Mouse (Mus musculus) MEL-GATA-1-ER (cell line): Measurements from ENCODE around the gene Syngr4.
A peak's percentile ranks its signal among the peaks of the same experiment; 100 is the strongest.
"Not testable (repeated sequence)": the region's sequence is repeated elsewhere in the genome, so short reads cannot be mapped to it uniquely, and the experiment has no call there.

ENCODE experiments used
- DNase-seq: peaks from one replicate; pipeline ENCODE4 v3.0.0-alpha.2; 2012; ENCODE audit warnings: low read depth; ENCODE audit errors: extremely low read depth

Gene Syngr4

DNA sequence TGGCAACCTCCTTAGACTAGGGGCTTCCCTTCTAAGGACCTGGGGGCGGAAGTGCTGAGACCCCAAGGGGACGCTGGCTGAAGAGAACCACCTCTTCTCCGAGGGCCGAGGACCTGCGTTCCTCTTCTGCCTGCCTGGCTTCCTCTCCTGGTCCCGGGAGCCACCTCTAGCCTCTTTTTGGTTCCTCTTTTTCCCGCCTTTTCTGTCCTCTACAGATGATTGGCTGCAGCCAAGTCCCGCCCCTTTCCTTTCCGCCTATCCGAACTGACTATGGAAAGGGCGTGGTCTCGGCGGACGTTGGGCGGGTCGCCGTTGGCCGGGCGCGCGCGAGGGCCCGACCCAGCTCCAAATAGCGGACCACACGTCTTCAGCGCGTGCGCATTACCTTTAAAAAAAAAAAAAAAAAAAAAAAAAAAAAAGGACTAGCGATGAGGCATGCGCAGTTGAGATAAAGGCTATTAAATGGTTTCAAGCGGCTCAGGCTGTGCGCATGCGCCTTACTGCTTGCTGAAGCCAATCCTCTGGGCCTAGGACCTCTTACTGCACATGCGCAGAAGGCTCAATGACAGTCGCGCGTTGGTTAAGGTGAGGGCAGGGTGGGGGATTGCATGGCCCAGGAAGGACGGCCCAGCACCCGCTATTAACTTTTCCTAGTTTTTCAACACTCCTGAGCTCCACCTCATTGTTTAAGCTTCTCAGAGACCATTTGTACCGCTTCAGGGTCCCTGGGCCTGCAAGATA lies at the start of gene Syngr4, which contains the start of gene Tmem143:
TSS of gene Syngr4 (minus strand) at position 198 of the 741 bp plus-strand sequence.
TSS of gene Tmem143 (plus strand) at position 425 of the 741 bp plus-strand sequence.
- peak; percentile 96 for DNase-seq

DNA sequence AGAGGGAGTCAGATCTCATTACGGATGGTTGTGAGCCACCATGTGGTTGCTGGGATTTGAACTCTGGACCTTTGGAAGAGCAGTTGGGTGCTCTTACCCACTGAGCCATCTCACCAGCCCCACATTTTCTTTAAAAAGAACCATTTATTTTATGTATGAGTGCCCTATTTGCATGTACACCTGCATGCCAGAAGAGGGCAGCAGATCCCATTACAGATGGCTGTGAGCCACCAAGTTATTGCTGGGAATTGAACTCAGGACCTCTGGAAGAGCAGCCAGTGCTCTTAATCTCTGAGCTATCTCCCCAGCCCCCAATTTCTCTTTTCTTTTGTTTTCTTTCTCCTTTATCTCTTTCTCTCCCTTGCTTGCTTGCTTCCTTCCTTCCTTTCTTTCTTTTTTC lies 46.8 kb upstream of the Syngr4 start:
- DNase-seq: not testable (repeated sequence)

GRCm38 (mm10) chr7:45941986-45942385 lies 45.5 kb upstream of the Syngr4 start:
- no peak for DNase-seq

GRCm38 (mm10) chr7:45939836-45940235 lies 43.3 kb upstream of the Syngr4 start:
- DNase-seq: no peak

GRCm38 (mm10) chr7:45935114-45935513 lies 38.6 kb upstream of the Syngr4 start:
- DNase-seq: peak; percentile 33

DNA sequence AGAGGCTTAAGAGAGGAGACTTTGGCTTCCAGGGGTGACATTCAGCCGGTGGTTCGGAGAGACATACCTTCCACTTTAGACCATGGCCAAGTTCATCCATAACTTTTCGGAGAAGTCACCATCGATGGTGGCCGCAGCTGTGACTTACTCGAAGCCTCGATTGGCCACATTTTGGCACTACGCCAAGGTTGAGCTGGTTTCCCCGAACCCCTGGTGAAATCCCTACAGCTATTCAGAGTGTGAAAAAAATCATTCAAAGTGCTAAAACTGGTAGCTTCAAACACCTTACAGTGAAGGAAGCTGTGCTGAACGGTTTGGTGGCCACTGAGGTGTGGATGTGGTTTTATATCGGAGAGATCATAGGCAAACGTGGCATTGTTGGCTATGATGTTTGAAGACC lies 37.3 kb upstream of the Syngr4 start:
- DNase-seq: not testable (repeated sequence)

- DNase-seq: no peak
Measured at GRCm38 (mm10) chr7:45929688-45930087, 33.2 kb upstream of the Syngr4 start.

GRCm38 (mm10) chr7:45928626-45929295 lies 32.2 kb upstream of the Syngr4 start:
- no peak for DNase-seq

DNA sequence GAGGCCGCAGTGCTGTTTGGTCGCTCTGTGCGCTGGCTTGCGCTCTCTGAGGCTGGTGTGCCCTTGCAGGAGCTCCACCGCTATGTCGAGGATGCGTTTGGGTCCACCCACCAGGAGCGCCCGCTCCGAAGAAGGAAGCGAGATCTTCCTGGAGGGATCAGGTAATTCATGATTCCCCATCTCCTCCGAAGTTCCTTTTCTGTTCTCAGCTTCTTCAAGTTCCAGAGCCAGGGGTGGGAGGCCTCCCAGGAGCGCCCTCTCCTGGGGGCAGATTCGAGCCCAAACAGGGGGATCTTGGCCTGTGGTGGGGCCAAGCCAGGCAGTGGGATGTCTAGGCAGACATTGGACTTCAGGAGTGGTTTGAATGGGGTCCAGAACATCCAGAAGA lies 27.9 kb upstream of the Syngr4 start:
- DNase-seq: no peak

DNA sequence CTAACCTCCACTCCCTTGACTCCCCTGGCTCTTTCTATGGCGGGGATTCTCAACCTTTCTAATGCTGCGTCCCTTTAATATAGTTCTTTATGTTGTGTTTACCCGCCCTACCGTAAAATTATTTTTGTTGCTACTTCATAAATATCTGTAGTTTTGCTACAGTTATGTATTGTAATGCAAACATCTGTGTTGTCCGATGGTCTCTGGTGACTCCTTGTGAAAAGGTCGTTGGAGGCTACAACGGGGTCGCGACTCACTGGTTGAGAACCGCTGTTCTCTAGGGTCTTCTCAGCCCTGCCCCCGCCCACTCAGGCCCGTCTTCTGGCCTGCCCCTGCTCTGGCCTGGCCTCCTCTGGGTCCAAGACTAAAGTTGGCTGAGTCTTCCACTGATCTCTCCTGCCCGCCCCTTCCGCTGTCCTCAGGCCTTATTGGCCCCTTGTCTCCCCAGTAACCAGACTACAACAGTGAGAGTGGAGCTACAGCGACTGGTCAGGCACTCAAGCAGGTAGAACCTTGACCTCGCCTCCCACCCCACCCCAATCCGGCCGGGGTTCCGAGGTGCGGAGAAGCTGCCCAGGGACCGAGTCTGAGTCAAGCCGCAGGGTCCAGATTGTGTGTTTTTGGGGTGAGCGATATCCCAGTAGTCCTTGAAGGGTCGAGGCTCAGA lies 27.4 kb upstream of the Syngr4 start, which contains the start of gene Ccdc114:
TSS of gene Ccdc114 (plus strand) at position 311 of the 667 bp plus-strand sequence.
- no peak for DNase-seq

DNA sequence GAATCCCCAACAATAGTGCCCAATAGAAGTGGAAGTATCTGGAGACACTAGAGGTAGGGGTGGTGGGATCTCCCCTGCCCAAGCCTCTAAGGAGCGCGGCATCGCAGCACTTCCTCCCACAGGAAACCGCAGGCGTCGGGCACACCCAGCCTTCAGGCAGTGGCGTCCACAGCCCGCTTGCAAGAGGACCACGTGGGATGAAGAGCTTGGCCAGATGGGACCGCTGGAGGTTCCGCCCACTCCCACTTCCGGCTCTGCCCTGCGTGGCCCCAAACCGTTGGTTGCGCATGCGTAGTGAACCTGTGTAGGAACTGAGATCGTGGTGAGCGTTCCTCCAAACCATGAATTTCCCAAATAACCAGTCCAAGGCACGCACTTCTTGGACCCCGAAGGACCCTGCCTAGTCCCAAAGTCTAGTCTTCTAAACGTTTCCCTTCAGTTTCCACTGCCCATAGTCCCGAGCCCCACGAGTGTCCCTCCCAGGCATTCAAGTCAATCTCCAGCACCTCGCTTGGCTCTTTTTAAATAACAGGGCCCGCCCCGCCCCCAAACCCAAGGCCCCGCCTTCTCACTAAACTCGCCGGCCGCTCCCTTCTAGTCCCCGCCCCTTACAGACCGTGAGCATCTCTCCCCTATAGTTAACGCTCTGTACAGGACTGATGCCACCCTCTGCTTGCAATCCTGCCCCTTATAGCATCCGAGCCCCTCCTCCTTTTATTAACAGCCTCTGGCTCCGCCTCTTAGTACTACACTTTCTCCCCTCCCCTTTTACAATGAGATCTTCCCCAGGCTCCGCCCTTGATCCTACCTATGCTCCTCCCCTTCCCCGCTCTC lies 26.6 kb upstream of the Syngr4 start:
- peak; percentile 96 for DNase-seq

DNA sequence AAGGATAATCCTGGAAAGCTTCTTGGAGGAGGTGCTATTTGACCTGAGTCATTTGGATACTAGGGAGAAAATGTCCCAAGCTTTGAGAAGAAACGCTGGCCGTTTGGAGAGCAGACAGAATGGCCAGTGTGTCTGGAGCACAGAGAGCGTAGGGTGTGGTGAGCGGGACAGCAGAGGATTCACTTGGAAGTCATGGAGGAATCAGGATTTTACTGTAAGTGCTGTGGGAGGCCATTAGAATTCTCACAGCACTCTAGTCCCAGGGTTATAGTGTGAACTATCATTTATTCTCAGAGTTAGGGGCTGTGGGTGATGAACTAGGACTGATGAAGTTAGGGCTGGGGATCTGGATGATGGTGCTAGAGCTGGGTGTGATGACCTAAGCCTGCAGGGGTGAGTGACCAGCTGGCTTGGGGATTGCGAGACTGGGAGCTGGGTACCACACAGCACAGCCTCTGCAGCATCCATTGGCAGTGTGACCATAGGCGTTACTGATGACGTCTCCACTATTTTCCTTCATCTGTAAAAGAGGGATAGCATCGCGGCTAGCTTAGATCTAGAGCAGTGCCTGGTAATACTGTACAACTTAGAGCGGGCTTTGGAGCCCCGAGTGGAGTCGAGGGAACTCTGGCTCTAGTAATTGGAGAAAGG lies 25.6 kb upstream of the Syngr4 start:
- no peak for DNase-seq

- DNase-seq: peak; percentile 88
Measured at GRCm38 (mm10) chr7:45921242-45921621, 24.7 kb upstream of the Syngr4 start, which contains the start of gene Emp3. Gene Emp3, minus strand, starts transcription at chr7:45921404.

GRCm38 (mm10) chr7:45920583-45921241 lies 24.2 kb upstream of the Syngr4 start:
- no peak for DNase-seq

GRCm38 (mm10) chr7:45919761-45920160 lies 23.2 kb upstream of the Syngr4 start:
- DNase-seq: no peak

DNA sequence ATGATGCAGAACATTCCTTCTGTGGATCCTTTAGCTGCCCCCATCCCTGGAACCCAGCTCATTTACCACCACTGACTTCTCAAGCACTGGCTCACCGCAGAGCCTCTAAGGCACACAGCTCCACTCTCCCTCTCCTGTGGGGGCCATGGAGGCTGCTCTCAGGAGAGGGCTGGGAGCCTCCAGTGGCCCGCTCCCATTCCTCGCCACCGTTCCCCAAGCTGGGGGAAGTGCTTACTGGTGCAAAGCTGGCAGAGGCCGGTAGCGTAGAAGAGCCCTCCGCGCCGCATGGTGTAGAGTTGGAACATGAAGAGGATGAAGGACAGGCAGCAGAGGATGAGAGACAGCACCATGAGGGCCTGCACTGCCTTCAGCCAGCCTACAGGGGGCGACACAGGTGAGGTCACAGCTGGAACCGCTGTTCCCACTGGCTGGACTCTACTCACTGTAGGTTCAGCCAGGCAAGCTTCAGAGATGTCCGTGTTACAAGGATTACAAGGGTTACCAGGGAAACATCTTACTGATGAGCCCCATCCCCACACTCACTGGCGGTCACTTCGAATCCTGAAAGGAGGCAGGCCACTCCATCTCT lies 22.7 kb upstream of the Syngr4 start:
- no peak for DNase-seq

GRCm38 (mm10) chr7:45917926-45918325 lies 21.4 kb upstream of the Syngr4 start:
- DNase-seq: no peak

DNA sequence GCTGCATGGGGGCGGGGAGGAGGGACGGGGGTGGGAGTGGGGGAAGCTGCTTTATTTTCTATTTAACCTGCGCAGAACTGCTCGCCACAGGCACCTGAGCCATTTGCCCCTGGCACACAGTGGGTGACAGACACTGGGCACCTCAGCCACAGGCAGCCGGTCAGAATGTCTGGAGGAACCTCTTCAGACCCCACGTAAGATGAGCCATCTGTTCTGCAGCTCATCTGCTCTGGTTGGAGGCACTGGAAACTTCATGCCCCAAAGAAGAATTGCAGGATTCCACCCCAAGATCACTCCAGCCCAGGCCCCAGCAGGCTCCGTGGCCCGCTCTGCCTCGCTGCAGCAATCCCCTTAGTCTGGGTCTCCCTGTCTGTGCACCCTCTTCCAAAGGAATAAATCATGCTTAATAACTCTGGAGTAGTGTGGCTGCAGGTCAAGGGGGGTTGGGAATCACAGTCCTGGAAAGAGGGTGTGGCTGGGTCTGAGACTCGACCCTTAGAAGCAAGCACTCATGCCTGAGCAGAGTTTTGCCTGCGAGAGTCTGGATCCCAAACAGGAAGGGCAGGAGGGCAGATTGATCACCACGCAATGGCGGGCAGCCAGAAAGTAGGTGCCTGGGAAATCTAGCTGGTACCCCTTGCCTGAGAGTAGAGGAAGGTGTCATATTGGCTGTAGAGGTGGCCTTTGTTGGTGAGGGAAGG lies 20.6 kb upstream of the Syngr4 start:
- DNase-seq: no peak
